Mouse (Mus musculus) heart, postnatal 36 days (tissue): ENCODE results near the gene Bcl9. TPM values are rescaled to one million over a fixed set of nuclear protein-coding genes. Genes with fewer than 3 reads are reported as not detected.

Experiments used
- total RNA-seq, 2 experiments: library from RNA; stranded (reverse); gene quantifications; 2 replicates each; pipeline ENCODE4 v1.2.3; 2021

The Bcl9 gene
- total RNA-seq, 2 experiments from 2014 or later = 20.2 to 28.6 TPM

Other genes with a start within 250 kb of the Bcl9 start
- gene Acp6, start 139.1 kb downstream of the Bcl9 start, total RNA-seq = 10 to 100 TPM; 32.8 to 37.8 TPM
- not detected for gene Olfr1402, start 124.1 kb upstream of the Bcl9 start, total RNA-seq